Mouse (Mus musculus): ENCODE measurements around the gene Wdr86.

DNA sequence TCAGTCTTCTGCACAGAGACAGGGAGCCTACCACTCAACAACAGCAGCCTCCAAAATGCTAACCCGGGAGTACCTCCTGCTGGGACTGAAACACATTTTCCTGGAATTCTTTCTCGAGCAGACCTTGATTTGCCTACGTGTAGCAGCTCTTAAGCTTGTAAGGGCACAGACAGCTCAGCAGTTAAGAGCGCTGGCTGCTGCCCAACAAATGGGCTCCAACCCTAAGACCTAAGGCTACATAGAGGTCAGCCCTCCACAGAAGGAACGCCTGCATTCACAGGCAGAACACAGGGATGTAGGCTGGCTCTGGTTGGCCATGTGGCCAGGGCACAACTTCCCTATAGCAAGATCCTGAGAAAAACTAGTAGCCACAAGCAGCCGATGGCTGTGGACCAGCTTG, 4.6 kb downstream of the Wdr86 start:
- TF ChIP-seq POLR2A (IDR thresholded peaks at IDR 0.05; ENCODE audit: extremely low read depth, insufficient read depth, low read length) (no peak), CTCF (IDR thresholded peaks at IDR 0.05; ENCODE audit: extremely low read depth, insufficient read depth, low read length) (no peak)

Measured in cortical plate, adult 2 months (tissue).